Mouse (Mus musculus): ENCODE results near the gene Selenov.

- no peak for TF ChIP-seq CTCF (conservative IDR thresholded peaks at IDR 0.05; ENCODE audit: insufficient read depth, insufficient read length, low read depth, low read length)
- no peak for TF ChIP-seq POLR2A (IDR thresholded peaks at IDR 0.05; ENCODE audit: low read depth, low read length)
These were observed 25.6 kb downstream of the Selenov start for GRCm38 (mm10) chr7:28265391-28265790.
